Mouse (Mus musculus) splenic B cell, adult 2 months (primary cell): ENCODE results near the gene Pard6b.
"Not testable (repeated sequence)": the region's sequence is repeated elsewhere in the genome, so short reads cannot be mapped to it uniquely, and the experiment has no call there.

Experiments
- DNase-seq: peaks from one replicate; pipeline ENCODE4 v3.0.0-alpha.2; 2011; ENCODE audit warnings: low read depth, low spot score
- H3K27me3 ChIP-seq: 2 replicates; pipeline ENCODE4 v1.6.1; 2012; ENCODE audit warnings: mild to moderate bottlenecking, low read length, moderate library complexity, mixed read lengths; ENCODE audit not compliant: control insufficient read depth, poor library complexity, insufficient read depth, severe bottlenecking
- H3K36me3 ChIP-seq: 2 replicates; pipeline ENCODE4 v1.6.1; 2012; ENCODE audit warnings: mild to moderate bottlenecking, low read length, moderate library complexity, mixed read lengths; ENCODE audit not compliant: control insufficient read depth, poor library complexity, insufficient read depth, severe bottlenecking

Gene Pard6b

GRCm38 (mm10) chr2:168101805-168102204 is 21.0 kb downstream of the Pard6b start:
- H3K27me3 ChIP-seq, result no peaks in the 10 kb centered on the region
- no peak for DNase-seq
- no peaks in the 10 kb centered on the region; the same call in 1 of the 2 replicates for H3K36me3 ChIP-seq

- no peaks in the 10 kb centered on the region; the same call in 1 of the 2 replicates for H3K36me3 ChIP-seq
Observed at GRCm38 (mm10) chr2:168103341-168103740, 22.5 kb downstream of the Pard6b start.

GRCm38 (mm10) chr2:168104375-168105144 is 23.8 kb downstream of the Pard6b start:
- no peak for DNase-seq
- Histone ChIP-seq H3K27me3 (no peaks in the 10 kb centered on the region), H3K36me3 (no peaks in the 10 kb centered on the region)

More at GRCm38 (mm10) chr2:168103341-168103740, 22.5 kb downstream of the Pard6b start:
- H3K27me3 ChIP-seq, result no peaks in the 10 kb centered on the region
- DNase-seq, result no peak

- H3K27me3 ChIP-seq, result no peaks in the 10 kb centered on the region
- H3K36me3 ChIP-seq, result no peaks in the 10 kb centered on the region
- DNase-seq, result no peak
Observed at GRCm38 (mm10) chr2:168105271-168105670, 24.5 kb downstream of the Pard6b start.

- no peak for DNase-seq
- H3K27me3 ChIP-seq, result no peaks in the 10 kb centered on the region
- no peaks in the 10 kb centered on the region for H3K36me3 ChIP-seq
Observed at GRCm38 (mm10) chr2:168106701-168107178, 25.9 kb downstream of the Pard6b start.

GRCm38 (mm10) chr2:168107356-168107755 is 26.6 kb downstream of the Pard6b start:
- no peak for DNase-seq
- Histone ChIP-seq H3K36me3 (no peaks in the 10 kb centered on the region), H3K27me3 (no peaks in the 10 kb centered on the region)

- not testable (repeated sequence) for H3K27me3 ChIP-seq, DNase-seq, H3K36me3 ChIP-seq
Observed at GRCm38 (mm10) chr2:168107901-168108300, 27.1 kb downstream of the Pard6b start.

GRCm38 (mm10) chr2:168111902-168112301 is 31.1 kb downstream of the Pard6b start:
- Histone ChIP-seq H3K36me3 (no peaks in the 10 kb centered on the region), H3K27me3 (no peaks in the 10 kb centered on the region)
- DNase-seq, result peak; percentile 78

- no peak for DNase-seq
- no peaks in the 10 kb centered on the region for H3K36me3 ChIP-seq
- H3K27me3 ChIP-seq, result no peaks in the 10 kb centered on the region
Observed at GRCm38 (mm10) chr2:168113263-168113662, 32.5 kb downstream of the Pard6b start.

GRCm38 (mm10) chr2:168113692-168114091 is 32.9 kb downstream of the Pard6b start:
- no peaks in the 10 kb centered on the region for H3K27me3 ChIP-seq
- no peak for DNase-seq
- H3K36me3 ChIP-seq, result no peaks in the 10 kb centered on the region

- no peak for DNase-seq
- H3K36me3 ChIP-seq, result no peaks in the 10 kb centered on the region
Observed at GRCm38 (mm10) chr2:168114699-168115350, 34.0 kb downstream of the Pard6b start.

GRCm38 (mm10) chr2:168115826-168116225 is 35.0 kb downstream of the Pard6b start:
- Histone ChIP-seq H3K27me3 (no peaks in the 10 kb centered on the region), H3K36me3 (no peaks in the 10 kb centered on the region)
- DNase-seq, result no peak

More at GRCm38 (mm10) chr2:168114699-168115350, 34.0 kb downstream of the Pard6b start:
- no peaks in the 10 kb centered on the region for H3K27me3 ChIP-seq

GRCm38 (mm10) chr2:168117147-168117546 is 36.3 kb downstream of the Pard6b start:
- Histone ChIP-seq H3K36me3 (no peaks in the 10 kb centered on the region), H3K27me3 (no peaks in the 10 kb centered on the region)
- peak; percentile 77 for DNase-seq

GRCm38 (mm10) chr2:168117553-168117952 is 36.7 kb downstream of the Pard6b start:
- Histone ChIP-seq H3K27me3 (no peaks in the 10 kb centered on the region), H3K36me3 (no peaks in the 10 kb centered on the region)
- DNase-seq, result no peak

- Histone ChIP-seq H3K36me3 (no peaks in the 10 kb centered on the region), H3K27me3 (no peaks in the 10 kb centered on the region)
- DNase-seq, result no peak
Observed at GRCm38 (mm10) chr2:168117967-168118366, 37.2 kb downstream of the Pard6b start.
